Mouse (Mus musculus): Measurements from ENCODE around the gene Ppp2r5b. TPM values are rescaled to one million over a fixed set of nuclear protein-coding genes. Genes with fewer than 3 reads are reported as not detected.
A peak's percentile ranks its signal among the peaks of the same experiment; 100 is the strongest.

Ppp2r5b gene
- total RNA-seq, 2 experiments from 2014 or later: 34.5 to 35.3 TPM

- intact Hi-C loops (cut with DNase I): loop anchor here (5.0 kb wide), 1 partner anchor 178 kb away; the partner anchor contains the start of gene Znhit2
- DNase-seq: no peak
Measured at GRCm38 (mm10) chr19:6240725-6241124, 5.1 kb upstream of the Ppp2r5b start.

- intact Hi-C loops (cut with DNase I): loop anchor here (5.0 kb wide), 1 partner anchor 178 kb away; the partner anchor contains the start of gene Znhit2
- no peak for DNase-seq
Measured at GRCm38 (mm10) chr19:6240136-6240535, 4.5 kb upstream of the Ppp2r5b start.

GRCm38 (mm10) chr19:6238740-6239139, 3.1 kb upstream of the Ppp2r5b start:
- intact Hi-C loops (cut with DNase I): no loop called here
- DNase-seq: no peak

GRCm38 (mm10) chr19:6236842-6237241, 1.2 kb upstream of the Ppp2r5b start:
- peak in 1 of 2 experiments; percentile 14 for DNase-seq
- intact Hi-C loops (cut with DNase I): loop anchor here (2.0 kb wide), 1 partner anchor 96 kb away; the partner anchor contains the start of genes Arl2 and Batf2

- DNase-seq: peak; percentile 87 to 89
- intact Hi-C loops (cut with DNase I): loop anchor here (2.0 kb wide), 1 partner anchor 95 kb away; the partner anchor contains the start of genes Arl2 and Batf2
Measured at GRCm38 (mm10) chr19:6236053-6236441, 375 bp upstream of the Ppp2r5b start.

- intact Hi-C loops (cut with DNase I): no loop called here
- no peak for DNase-seq
Measured at GRCm38 (mm10) chr19:6234337-6235083, 1.2 kb downstream of the Ppp2r5b start.

GRCm38 (mm10) chr19:6233647-6234046, 2.0 kb downstream of the Ppp2r5b start:
- intact Hi-C loops (cut with DNase I): no loop called here

GRCm38 (mm10) chr19:6231036-6231435, 4.6 kb downstream of the Ppp2r5b start:
- intact Hi-C loops (cut with DNase I): no loop called here
- no peak for DNase-seq

More at GRCm38 (mm10) chr19:6233647-6234046, 2.0 kb downstream of the Ppp2r5b start:
- no peak for DNase-seq

- no peak for DNase-seq
- intact Hi-C loops (cut with DNase I): no loop called here
Measured at GRCm38 (mm10) chr19:6230411-6230810, 5.3 kb downstream of the Ppp2r5b start.

- intact Hi-C loops (cut with DNase I): no loop called here
- DNase-seq: no peak
Measured at GRCm38 (mm10) chr19:6227864-6228263, 7.8 kb downstream of the Ppp2r5b start.

GRCm38 (mm10) chr19:6226763-6227162, 8.9 kb downstream of the Ppp2r5b start:
- intact Hi-C loops (cut with DNase I): no loop called here
- DNase-seq: no peak

- intact Hi-C loops (cut with DNase I): no loop called here
- no peak for DNase-seq
Measured at GRCm38 (mm10) chr19:6226135-6226534, 9.5 kb downstream of the Ppp2r5b start, which contains the start of gene Gpha2. TSS of gene Gpha2 (plus strand) at chr19:6226380.

GRCm38 (mm10) chr19:6218606-6219005, 17.1 kb downstream of the Ppp2r5b start:
- intact Hi-C loops (cut with DNase I): no loop called here
- no peak for DNase-seq

- no peak for DNase-seq
- intact Hi-C loops (cut with DNase I): no loop called here
Measured at GRCm38 (mm10) chr19:6216046-6216705, 19.5 kb downstream of the Ppp2r5b start.

GRCm38 (mm10) chr19:6206716-6207115, 29.0 kb downstream of the Ppp2r5b start:
- no peak for DNase-seq
- intact Hi-C loops (cut with DNase I): no loop called here

GRCm38 (mm10) chr19:6204265-6204664, 31.4 kb downstream of the Ppp2r5b start:
- no peak for DNase-seq
- intact Hi-C loops (cut with DNase I): no loop called here

- no peak for DNase-seq
Measured at GRCm38 (mm10) chr19:6184131-6184530, 51.5 kb downstream of the Ppp2r5b start, which contains the start of gene Majin. TSS of gene Majin (plus strand) at chr19:6184388.

GRCm38 (mm10) chr19:6182534-6182933, 53.1 kb downstream of the Ppp2r5b start:
- no peak for DNase-seq
- intact Hi-C loops (cut with DNase I): no loop called here

More at GRCm38 (mm10) chr19:6184131-6184530, 51.5 kb downstream of the Ppp2r5b start, which contains the start of gene Majin:
- intact Hi-C loops (cut with DNase I): no loop called here

- intact Hi-C loops (cut with DNase I): no loop called here
- DNase-seq: no peak
Measured at GRCm38 (mm10) chr19:6181629-6182028, 54.0 kb downstream of the Ppp2r5b start.

- DNase-seq: no peak
- intact Hi-C loops (cut with DNase I): no loop called here
Measured at GRCm38 (mm10) chr19:6178775-6179174, 56.9 kb downstream of the Ppp2r5b start.

Measured in heart, postnatal 36 days (tissue).